ENCODE assay signal across 10 mouse cellular contexts in genomic region chr11:20592010-20592409, GRCm38 (mm10). TPM values are rescaled to one million over a fixed set of nuclear protein-coding genes. Genes with fewer than 3 reads are reported as not detected.
DNase-seq lines count a peak whose midpoint lies in the region; ATAC-seq and TF ChIP-seq lines count a peak whose summit lies in the region.
"Had no signal": no experiment of that assay in that cellular context is flagged by ENCODE, and none has a peak within 500 bp of the region (broad histone marks: within the 10 kb centered on the region; RNA-seq: fewer than 3 reads in every experiment).

No protein-coding gene starts in this region.

- in situ Hi-C loops in ES-E14 (cut with MboI; ENCODE audit: low sequenced_read_pairs in 2 of 2, unreplicated experiment in 2 of 2): no loop called here

- H3K36me3 ChIP-seq in ES-E14 (ENCODE audit: control insufficient read depth, insufficient read depth, low read length, poor library complexity, severe bottlenecking): no peaks in the 10 kb centered on the region
- H3K36me3 ChIP-seq: heart, embryonic 13.5 days; lung, embryonic 15.5 days; neural tube, embryonic 15.5 days had no signal

- H3K9ac ChIP-seq in ES-E14 (ENCODE audit: insufficient read depth, low read depth, low read length, poor library complexity, severe bottlenecking): no peak overlapping the region
- H3K9ac ChIP-seq: heart, embryonic 13.5 days; lung, embryonic 15.5 days; neural tube, embryonic 15.5 days had no signal

- DNase-seq in left cerebral cortex, postnatal 4 days: peak; percentile 21
- DNase-seq in left cerebral cortex, adult 8-10 months (ENCODE audit: low spot score in 2 of 2): no peak
- DNase-seq in ES-E14 (ENCODE audit: low read depth, low spot score): peak; percentile 25
- peak; percentile 29 for DNase-seq in c-Kit-positive CD71-positive TER-119-positive erythroid progenitor cells, embryonic 14.5 days (ENCODE audit: low spot score)
- DNase-seq in spleen, postnatal 36 days (ENCODE audit: low spot score in 2 of 2): peak; percentile 17 to 41
- no peak for DNase-seq in left cerebral cortex, postnatal 10 days (ENCODE audit: extremely low spot score in 1 of 2, low spot score in 2 of 2)

- H3K4me1 ChIP-seq in ES-E14 (ENCODE audit: control insufficient read depth in 2 of 2, insufficient read depth in 2 of 2, low read length in 2 of 2, poor library complexity in 1 of 2): 0 out of 4 replicates have a peak, but pooled peaks cover 0 to 2% of the 10 kb centered on the region in 2 experiments
- H3K4me1 ChIP-seq: neural tube, embryonic 15.5 days had no signal

- intact Hi-C loops in left cerebral cortex, postnatal 4 days (cut with DNase I): no loop called here
- intact Hi-C loops in left cerebral cortex, postnatal 10 days (cut with DNase I): no loop called here

- no peak for ATAC-seq in erythroid progenitor cell, adult 5-6 weeks (replicated peaks; ENCODE audit: low FRiP score, poor library complexity, severe bottlenecking)

- H3K9me3 ChIP-seq in ES-E14 (ENCODE audit: control insufficient read depth, insufficient read depth, low read depth, low read length): no peaks in the 10 kb centered on the region
- H3K9me3 ChIP-seq: heart, embryonic 13.5 days; lung, embryonic 15.5 days; neural tube, embryonic 15.5 days had no signal

- no peak overlapping the region for H3K27ac ChIP-seq in ES-E14 (ENCODE audit: insufficient read depth, low read depth, low read length, poor library complexity, severe bottlenecking)
- H3K27ac ChIP-seq: heart, embryonic 13.5 days; lung, embryonic 15.5 days; neural tube, embryonic 15.5 days had no signal

- H3K4me3 ChIP-seq in ES-E14 (ENCODE audit: insufficient read depth in 1 of 2, low read depth in 1 of 2, low read length in 2 of 2, poor library complexity in 1 of 2, severe bottlenecking in 1 of 2): no peak overlapping the region
- H3K4me3 ChIP-seq: heart, embryonic 13.5 days; lung, embryonic 15.5 days; neural tube, embryonic 15.5 days had no signal

TF ChIP-seq in ES-E14, 5 proteins besides CTCF, POLR2A, EP300 and RAD21:
- TF ChIP-seq HCFC1 (IDR thresholded peaks at IDR 0.05; ENCODE audit: borderline replicate concordance, insufficient read depth, low read length): no peak
- TF ChIP-seq ZC3H11A (IDR thresholded peaks at IDR 0.05; ENCODE audit: borderline replicate concordance, low read depth, low read length): 0 out of 2 replicates have a peak, but pooled peaks have one; percentile 17

RNA-seq across cellular contexts. Expression of gene Sertad2, which starts 49.0 kb away (rescaled TPM):
- 10 to 100 TPM; 28.2 to 30.9 TPM for total RNA-seq in left cerebral cortex, postnatal 4 days (2021)
- 10 to 100 TPM; 25.2 to 28.3 (median 27.6) TPM for total RNA-seq in left cerebral cortex, adult 8-10 months (2022)
- 13.9 and 16.0 TPM in 2 replicates for total RNA-seq in ES-E14 (2012; rRNA removed)
- 46.1 and 61.6 TPM in 2 replicates for total RNA-seq in erythroid progenitor cell, adult 5-6 weeks (2015; ENCODE audit: low replicate concordance)
- total RNA-seq in erythroid progenitor cell, adult 5-6 weeks (2017; ENCODE audit: low replicate concordance): 53.1 and 54.3 TPM in 2 replicates
- total RNA-seq in left cerebral cortex, postnatal 10 days (2021): 10 to 100 TPM; 21.5 to 23.7 TPM

Comparison
In these comparisons a context has a peak if more than half of its experiments do, and no peak if none do; other contexts are left out.
1. DNase-seq: peak in left cerebral cortex, postnatal 4 days (single experiment), ES-E14 (single experiment), c-Kit-positive CD71-positive TER-119-positive erythroid progenitor cells, embryonic 14.5 days (single experiment) and spleen, postnatal 36 days (2 of 2); none in left cerebral cortex, adult 8-10 months (0 of 2) and left cerebral cortex, postnatal 10 days (0 of 2).